Mouse (Mus musculus): Measurements from ENCODE around the gene Olfr715.
A peak's percentile ranks its signal among the peaks of the same experiment; 100 is the strongest.
"Not testable (repeated sequence)": the region's sequence is repeated elsewhere in the genome, so short reads cannot be mapped to it uniquely, and the experiment has no call there.

The Olfr715 gene

GRCm38 (mm10) chr7:107130983-107131382, at the start of gene Olfr715:
Gene Olfr715 (minus strand): TSS chr7:107131083.
- DNase-seq (ENCODE audit: low read depth, low spot score), result not testable (repeated sequence)

GRCm38 (mm10) chr7:107180406-107180805, 49.5 kb upstream of the Olfr715 start:
- no peak for DNase-seq (ENCODE audit: low read depth, low spot score)

- peak; percentile 15 for DNase-seq (ENCODE audit: low read depth, low spot score)
These were observed 35.8 kb upstream of the Olfr715 start, which contains the start of gene Nlrp14 for GRCm38 (mm10) chr7:107166690-107167089. Gene Nlrp14 (plus strand): TSS chr7:107166990.

GRCm38 (mm10) chr7:107138027-107138426, 7.1 kb upstream of the Olfr715 start, which contains the start of gene Olfr716:
Gene Olfr716 (plus strand): TSS chr7:107138327.
- not testable (repeated sequence) for DNase-seq (ENCODE audit: low read depth, low spot score)

GRCm38 (mm10) chr7:107110269-107110668, 20.6 kb downstream of the Olfr715 start, which contains the start of gene Olfr715b:
Gene Olfr715b (minus strand): TSS chr7:107110369.
- not testable (repeated sequence) for DNase-seq (ENCODE audit: low read depth, low spot score)

- DNase-seq (ENCODE audit: low read depth, low spot score), result no peak
These were observed 38.0 kb downstream of the Olfr715 start, which contains the start of gene Olfr17 for GRCm38 (mm10) chr7:107092920-107093319. Gene Olfr17 (plus strand): TSS chr7:107093220.
